Mouse (Mus musculus): ENCODE results near the gene Lnx1. TPM values are rescaled to one million over a fixed set of nuclear protein-coding genes. Genes with fewer than 3 reads are reported as not detected.

Gene Lnx1
- polyA plus RNA-seq (2012; ENCODE audit: low replicate concordance) = 0.09 TPM in 1 of 2 replicates, not detected in the other

DNA sequence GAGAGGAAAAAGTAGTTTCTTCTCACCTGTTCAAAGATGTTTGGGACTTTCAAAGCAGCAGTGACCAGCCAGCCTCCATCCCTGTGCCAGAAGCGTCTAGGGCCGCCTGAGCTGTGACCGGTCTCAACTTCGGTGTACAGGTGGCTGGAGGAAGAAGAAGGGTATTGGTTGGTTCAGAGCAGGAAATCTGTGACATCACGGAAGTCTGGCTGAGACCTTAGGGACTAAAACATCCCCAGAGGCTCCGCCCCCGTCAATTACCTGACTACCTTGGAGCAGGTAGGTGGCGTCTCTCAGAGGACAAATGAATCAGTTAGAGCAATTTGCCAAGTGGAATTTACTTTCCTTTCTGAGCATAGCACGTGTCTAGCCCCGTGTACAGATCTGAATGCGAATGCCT is at the start of gene Lnx1:
Lnx1 (minus strand) TSS at position 147 of the 400 bp plus-strand sequence.

Other genes starting within 250 kb of the Lnx1 start
- 4.7 and 5.9 TPM in 2 replicates for gene Scfd2, start 171.2 kb downstream of the Lnx1 start, polyA plus RNA-seq (2012; ENCODE audit: low replicate concordance)
- gene Fip1l1, start 167.5 kb downstream of the Lnx1 start, polyA plus RNA-seq (2012; ENCODE audit: low replicate concordance) = 53.2 and 76.5 TPM in 2 replicates